Mouse (Mus musculus): ENCODE results near the gene Nagk.

GRCm38 (mm10) chr6:83762880-83763431 is 31.8 kb upstream of the Nagk start:
- TF ChIP-seq EP300 (IDR thresholded peaks at IDR 0.05; ENCODE audit: insufficient read depth, low read depth, low read length): no peak
- peak; percentile 21; the same call in 1 of the 2 replicates for TF ChIP-seq CTCF (IDR thresholded peaks at IDR 0.05)

Measured in heart, adult 2 months (tissue).